Mouse (Mus musculus): Measurements from ENCODE around the gene Gpat2.

The Gpat2 gene

DNA sequence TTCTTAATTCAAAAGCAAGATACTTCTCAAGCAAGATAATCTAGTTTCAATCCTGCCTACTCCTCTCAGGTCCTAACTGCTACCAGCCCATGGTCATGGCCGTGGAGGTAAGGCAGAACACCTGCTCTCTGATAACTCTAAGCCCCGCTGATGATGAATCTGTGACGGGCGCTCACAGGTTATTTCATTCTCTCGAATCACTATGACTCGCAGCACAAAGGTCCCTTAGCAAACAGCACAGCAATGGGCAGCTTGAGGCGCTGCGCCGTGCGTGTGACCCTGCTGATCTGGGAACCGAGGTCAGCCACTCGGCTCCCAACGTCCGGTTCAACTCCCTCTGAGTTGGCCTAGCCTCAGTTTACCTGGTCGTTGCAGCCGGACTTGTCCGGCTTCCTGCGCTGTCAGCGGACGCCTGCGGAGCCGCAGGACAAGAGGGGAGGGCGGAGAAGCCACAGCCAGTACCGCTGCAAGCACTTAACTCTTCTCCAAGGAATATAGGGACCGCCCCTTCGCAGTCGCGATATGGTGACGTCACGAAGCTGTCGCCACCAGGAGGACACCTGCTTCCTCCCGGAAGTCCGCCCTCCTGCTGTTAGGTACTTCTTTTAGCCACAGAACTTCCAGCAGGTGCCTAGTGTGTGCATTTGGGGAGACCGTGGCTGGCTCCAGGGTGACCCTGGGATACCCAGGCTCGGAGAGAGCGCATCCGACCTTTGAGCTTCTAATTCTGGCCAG, 19.2 kb downstream of the Gpat2 start, which contains the start of gene Fahd2a:
Gene Fahd2a (minus strand): TSS at position 511 of the 735 bp plus-strand sequence.
- DNase-seq (ENCODE audit: low spot score): peak; percentile 90

GRCm38 (mm10) chr2:127446847-127447246, 21.8 kb downstream of the Gpat2 start:
- DNase-seq (ENCODE audit: low spot score): no peak

GRCm38 (mm10) chr2:127449691-127450090, 24.7 kb downstream of the Gpat2 start:
- DNase-seq (ENCODE audit: low spot score): no peak

GRCm38 (mm10) chr2:127451748-127452147, 26.7 kb downstream of the Gpat2 start:
- DNase-seq (ENCODE audit: low spot score): no peak

GRCm38 (mm10) chr2:127453141-127453540, 28.1 kb downstream of the Gpat2 start:
- DNase-seq (ENCODE audit: low spot score): no peak

DNA sequence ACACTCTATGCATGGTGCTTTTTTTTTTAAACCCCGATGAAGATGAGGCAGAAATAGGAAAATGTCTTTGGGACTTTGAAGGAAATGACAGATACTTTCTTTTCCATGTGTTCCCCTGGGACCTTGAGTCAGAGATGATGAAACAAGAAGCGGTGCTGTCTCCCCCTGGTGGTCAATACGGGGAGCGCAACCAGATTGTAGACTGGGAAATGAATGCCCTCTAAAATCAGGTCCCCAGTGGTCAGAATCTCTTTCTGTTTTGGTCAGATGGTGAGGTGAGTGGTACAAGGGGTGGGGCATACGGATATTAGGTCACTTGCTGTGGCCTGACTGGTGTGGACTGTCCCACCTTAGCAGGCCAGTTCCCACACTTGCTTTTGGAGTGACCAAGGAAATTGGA, 28.8 kb downstream of the Gpat2 start:
- DNase-seq (ENCODE audit: low spot score): peak; percentile 36

DNA sequence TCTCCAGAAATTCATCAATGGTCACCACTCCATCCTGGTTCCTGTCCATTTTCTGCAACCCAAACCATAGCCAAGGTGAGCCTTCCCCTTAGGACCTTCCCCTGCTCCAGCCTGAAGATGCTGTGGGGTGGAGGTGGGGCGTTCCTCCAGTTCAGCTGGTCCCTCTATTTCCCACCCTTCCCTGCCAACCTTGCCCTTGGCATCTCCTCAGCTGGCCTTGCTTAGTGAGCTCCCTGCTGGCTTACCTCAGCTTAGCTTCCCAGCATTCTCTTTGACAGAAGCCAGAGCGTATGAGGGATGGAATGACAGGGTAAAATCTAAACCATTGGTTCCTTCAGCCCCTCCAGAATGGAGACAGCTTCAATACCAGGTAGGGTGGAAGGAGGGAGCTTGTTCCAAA, 34.3 kb downstream of the Gpat2 start:
- DNase-seq (ENCODE audit: low spot score): no peak

- no peak for DNase-seq (ENCODE audit: low spot score)
Observed at GRCm38 (mm10) chr2:127461351-127461750, 36.4 kb downstream of the Gpat2 start.

GRCm38 (mm10) chr2:127462314-127462713, 37.3 kb downstream of the Gpat2 start:
- DNase-seq (ENCODE audit: low spot score): peak; percentile 26

GRCm38 (mm10) chr2:127470183-127470582, 45.2 kb downstream of the Gpat2 start:
- no peak for DNase-seq (ENCODE audit: low spot score)

GRCm38 (mm10) chr2:127470661-127471060, 45.7 kb downstream of the Gpat2 start:
- DNase-seq (ENCODE audit: low spot score): no peak

DNA sequence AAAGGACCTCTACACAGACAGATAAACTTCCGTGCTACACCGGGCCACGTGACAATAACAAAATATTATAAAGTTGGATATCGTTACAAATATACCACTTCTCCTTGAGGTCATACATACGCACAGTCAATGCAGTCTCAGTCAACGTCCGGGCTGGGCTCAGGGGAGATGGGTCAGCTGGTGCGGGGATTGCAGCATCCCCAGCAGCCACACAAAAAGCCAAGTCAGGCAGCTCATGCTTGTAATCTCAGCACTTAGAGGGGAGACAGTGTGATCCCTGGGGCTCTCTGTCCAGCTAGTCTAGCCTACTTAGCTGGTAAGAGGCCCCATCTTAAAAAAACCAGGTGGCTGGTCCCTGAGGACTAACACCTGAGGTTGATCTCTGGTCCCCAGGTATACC, 46.3 kb downstream of the Gpat2 start:
- DNase-seq (ENCODE audit: low spot score): no peak

DNA sequence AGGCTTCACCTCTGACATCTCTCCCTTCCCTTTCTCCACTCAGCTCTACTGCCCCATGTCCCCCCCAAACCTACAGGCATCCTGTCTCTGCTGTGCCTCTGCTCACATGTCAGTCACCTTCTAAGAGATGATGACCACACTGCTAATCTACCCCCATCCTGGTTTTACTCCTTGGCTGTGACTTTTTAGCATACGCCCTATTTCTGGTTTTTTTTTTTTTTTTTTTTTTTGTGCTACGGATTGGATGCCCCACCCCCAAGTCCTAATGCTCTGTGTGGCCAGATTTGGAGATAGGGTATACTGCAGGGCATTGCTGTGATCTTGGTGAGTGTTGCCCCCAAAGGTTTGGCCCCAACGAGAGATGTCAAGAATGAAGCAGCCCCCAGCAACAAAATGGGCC, 47.3 kb downstream of the Gpat2 start:
- no peak for DNase-seq (ENCODE audit: low spot score)

GRCm38 (mm10) chr2:127479210-127479609, 54.2 kb downstream of the Gpat2 start:
- DNase-seq (ENCODE audit: low spot score): no peak

GRCm38 (mm10) chr2:127479763-127480162, 54.8 kb downstream of the Gpat2 start:
- DNase-seq (ENCODE audit: low spot score): no peak

DNA sequence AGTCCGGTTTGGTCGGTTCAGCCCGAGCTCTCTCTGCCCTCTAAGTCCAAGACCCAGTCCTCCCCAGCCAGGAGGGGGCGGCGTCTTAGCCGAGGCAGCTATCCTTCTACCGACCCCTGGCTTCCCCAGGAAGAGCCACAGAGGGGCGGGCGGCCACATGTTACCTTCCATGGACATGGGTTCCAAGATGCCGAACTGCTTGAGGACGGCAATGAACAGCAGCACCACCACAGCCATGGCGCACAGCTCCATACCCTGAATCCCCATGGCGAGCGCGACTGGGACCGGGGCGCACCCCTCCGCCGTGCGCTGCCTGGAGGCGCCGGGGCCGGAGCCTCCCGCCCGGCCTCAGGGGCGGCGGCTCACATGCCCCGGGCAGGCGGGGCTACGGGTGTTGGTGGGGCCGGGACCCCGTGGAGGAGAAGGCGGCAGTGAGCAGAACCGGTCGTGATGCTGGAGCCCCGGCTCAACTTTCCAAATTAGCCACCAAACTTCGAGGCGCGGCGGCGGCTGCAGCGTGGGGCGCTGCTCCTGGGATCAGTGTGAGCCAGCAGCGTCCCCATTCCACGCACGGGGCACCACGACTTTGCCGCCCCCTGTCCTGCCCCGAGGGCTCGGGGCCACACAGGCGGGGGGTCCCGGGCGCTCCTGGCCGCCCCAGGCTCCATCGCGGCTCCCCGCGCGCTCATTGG, 57.0 kb downstream of the Gpat2 start:
- peak; percentile 9 for DNase-seq (ENCODE audit: low spot score)

DNA sequence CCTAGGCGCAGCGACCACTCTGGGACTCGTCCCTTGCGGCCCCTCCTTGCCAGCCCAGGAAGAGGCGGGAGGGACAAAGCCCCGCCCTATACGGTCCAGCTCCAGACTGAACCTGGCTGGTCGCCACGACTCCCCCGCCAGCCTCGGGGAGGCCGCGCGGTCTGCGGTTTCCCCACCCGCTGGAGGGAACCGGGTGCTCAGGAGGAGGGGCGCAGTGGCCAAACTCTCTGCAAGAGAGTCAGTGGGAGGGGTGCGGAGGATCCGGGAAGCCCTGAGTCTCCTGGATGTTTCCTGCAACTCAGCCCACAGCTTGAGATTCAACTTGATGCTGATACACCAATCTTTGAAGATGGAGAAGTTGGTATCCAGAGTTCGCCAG, 57.5 kb downstream of the Gpat2 start:
- DNase-seq (ENCODE audit: low spot score): peak; percentile 60

GRCm38 (mm10) chr2:127483001-127483400, 58.0 kb downstream of the Gpat2 start:
- DNase-seq (ENCODE audit: low spot score): no peak

GRCm38 (mm10) chr2:127484476-127485170, 59.6 kb downstream of the Gpat2 start:
- DNase-seq (ENCODE audit: low spot score): peak; percentile 47
